Mouse (Mus musculus) induced T-regulatory cell, adult 2 months (primary cell): ENCODE data around the gene Soat2.

ENCODE experiments used
- DNase-seq: peaks from one replicate; pipeline ENCODE4 v3.0.0-alpha.2; 2012; ENCODE audit warnings: low read depth

Soat2 gene

GRCm38 (mm10) chr15:102191699-102192098, 41.4 kb downstream of the Soat2 start:
- no peak for DNase-seq

DNA sequence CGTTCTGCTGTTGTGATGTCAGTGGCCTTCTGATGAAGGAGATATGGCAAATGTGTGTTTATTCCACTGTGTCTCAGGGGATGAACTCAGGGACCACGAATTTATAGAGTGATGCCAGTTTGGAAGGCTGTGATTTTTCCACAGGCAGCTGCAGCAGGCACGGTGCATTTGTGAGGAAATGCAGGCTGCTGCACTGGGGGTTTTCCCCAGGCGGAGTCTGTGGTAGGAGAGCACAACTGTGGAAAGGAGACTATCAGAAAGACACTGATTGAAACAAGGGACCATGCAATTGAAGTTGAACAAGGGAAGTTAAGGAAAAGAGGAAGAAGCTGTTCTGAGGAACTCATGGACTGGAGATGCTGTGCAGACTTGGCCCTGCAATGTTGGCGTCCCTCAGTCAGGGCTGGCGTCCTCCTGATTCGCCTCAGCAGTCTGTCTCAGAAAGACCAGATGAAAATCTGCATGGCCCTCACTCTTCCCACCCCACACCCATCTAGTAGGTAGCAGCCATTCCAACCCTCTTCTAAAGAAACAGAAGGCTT, 42.0 kb downstream of the Soat2 start:
- no peak for DNase-seq

GRCm38 (mm10) chr15:102192820-102193386, 42.6 kb downstream of the Soat2 start:
- no peak for DNase-seq

DNA sequence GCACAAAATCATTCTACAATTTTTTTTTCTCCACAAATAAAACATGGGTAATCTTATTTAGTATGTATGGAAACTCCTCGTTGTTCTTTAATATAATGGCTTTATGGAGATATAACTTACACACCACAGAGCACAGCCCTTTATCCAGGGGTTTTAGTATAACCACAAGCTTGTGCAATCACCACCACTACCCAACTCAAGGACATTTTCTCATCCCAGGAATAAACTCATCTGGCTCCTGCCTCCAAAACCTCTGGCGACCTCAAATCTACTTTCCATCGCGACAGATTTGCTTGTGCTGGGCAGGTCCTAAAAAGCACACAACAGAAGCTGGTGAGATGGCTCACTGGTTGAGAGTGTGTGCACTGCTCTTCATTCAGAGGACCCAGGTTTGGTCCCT, 43.3 kb downstream of the Soat2 start:
- DNase-seq = no peak

GRCm38 (mm10) chr15:102194439-102194838, 44.1 kb downstream of the Soat2 start:
- DNase-seq = no peak

GRCm38 (mm10) chr15:102195373-102195772, 45.0 kb downstream of the Soat2 start:
- no peak for DNase-seq

DNA sequence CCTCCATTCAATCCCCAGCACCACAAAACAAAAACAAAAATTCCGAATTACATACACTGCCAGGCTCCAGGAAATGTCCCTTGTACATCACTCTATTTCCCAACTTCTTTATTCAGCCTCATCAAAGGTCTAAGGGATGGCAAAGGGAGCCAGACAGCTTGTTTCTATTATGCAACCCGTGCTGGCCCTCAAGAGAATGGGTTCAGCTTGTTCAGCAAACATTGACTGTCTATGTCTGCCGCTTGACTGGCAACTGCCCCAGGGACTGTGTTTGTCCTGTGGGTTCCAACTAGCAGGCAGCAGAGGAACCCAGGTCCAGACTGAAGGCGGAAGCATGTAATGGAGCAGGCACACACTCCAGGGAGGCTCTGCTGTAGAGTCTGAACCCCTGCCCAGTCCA, 48.5 kb downstream of the Soat2 start:
- no peak for DNase-seq

GRCm38 (mm10) chr15:102202971-102203834, 52.9 kb downstream of the Soat2 start, which contains the start of gene Zfp740:
Gene Zfp740 (plus strand): TSS chr15:102203249.
- DNase-seq = peak; percentile 96

DNA sequence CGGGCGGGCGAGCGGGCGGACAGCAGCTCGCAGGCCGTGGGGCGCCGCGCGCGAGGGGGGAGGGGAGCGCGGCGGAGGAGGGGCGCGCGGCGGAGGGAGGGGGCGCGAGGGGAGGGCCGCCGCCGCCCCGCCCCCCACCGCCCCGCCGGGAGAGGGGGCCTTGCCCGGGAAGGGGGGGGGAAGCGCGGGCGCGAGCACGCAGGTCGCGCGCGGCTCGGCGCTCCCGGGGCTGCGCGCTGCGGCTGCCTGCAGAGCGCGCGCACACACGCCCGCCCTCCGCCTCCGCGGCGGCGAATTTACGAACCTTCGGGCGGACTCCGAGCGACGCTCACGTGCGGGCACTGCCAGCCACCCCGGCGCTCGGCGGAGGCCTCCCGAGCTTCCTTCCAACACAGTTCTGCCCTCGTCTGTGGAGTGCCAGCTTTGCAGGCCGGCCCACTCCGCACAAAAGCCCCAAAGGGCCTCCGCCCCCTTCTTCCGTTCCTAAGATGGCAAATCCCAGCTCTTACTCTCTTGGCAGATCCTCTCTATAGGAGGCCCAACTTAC, 53.6 kb downstream of the Soat2 start:
- peak; percentile 80 for DNase-seq

DNA sequence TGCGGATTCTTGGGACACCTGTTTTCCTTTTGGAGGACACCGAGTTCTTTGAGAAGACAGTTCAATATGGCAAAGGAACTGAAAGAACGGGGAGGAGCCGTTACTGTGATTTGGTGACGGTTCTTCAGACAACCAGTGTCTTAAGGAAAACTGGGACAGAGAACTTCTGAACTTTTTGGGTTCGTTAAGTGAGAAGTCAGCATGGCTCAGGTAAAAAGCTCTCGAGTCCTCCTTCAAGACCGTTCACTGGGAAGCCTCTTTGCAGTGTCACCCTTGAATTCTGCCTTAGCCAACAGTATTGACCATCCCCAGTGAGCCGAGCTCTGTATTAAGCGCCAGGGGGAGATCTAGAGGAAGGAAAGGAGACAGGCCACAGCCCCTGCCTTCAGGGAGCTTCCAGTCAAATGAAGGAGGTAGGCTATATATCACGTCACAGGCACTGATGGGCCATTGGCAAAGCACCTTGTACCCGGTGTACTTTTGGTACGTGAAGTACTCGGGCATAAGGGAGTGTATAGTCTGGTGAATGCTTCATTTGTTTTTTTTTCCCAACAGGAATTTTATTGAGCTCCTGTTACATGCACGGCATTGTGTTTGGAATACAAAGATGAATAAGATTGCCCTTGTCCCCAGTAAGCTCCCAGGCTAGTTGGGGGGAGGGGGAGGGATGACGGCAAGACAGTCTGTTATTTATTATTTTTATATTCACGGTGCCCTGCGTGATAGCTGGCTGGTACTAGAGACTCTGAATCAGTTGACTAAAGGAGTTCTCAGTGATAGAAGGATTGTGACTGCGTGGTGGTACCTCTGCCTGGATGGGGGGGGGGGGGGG, 54.6 kb downstream of the Soat2 start, which contains the start of gene Csad:
TSS of gene Csad (minus strand) at position 51 of the 832 bp plus-strand sequence.
- no peak for DNase-seq

- DNase-seq = no peak
These were observed 55.5 kb downstream of the Soat2 start for GRCm38 (mm10) chr15:102205779-102206178.

DNA sequence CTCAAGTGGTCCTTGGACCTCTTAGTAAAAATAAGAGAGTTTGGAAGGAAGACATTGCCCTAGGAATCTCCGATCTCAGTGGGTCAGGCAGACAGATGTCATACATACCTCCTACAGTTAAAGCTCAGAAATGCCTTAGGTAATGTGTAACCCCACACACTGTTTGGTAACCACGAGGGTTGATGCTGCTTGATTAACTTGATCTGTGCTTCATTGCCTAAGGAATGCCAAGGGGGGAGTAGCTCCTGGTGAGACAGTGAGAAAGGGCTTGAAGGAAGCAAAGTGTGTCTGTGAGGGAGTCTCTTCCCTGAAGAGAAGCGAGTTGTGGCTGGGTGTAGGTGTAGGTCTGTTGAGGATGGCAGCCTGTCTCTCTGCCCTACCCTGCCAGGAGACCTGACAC, 57.0 kb downstream of the Soat2 start:
- DNase-seq = no peak

GRCm38 (mm10) chr15:102208092-102208561, 57.8 kb downstream of the Soat2 start:
- peak; percentile 62 for DNase-seq

GRCm38 (mm10) chr15:102209114-102209513, 58.8 kb downstream of the Soat2 start:
- no peak for DNase-seq

- DNase-seq = no peak
These were observed 60.5 kb downstream of the Soat2 start for GRCm38 (mm10) chr15:102210816-102211215.

DNA sequence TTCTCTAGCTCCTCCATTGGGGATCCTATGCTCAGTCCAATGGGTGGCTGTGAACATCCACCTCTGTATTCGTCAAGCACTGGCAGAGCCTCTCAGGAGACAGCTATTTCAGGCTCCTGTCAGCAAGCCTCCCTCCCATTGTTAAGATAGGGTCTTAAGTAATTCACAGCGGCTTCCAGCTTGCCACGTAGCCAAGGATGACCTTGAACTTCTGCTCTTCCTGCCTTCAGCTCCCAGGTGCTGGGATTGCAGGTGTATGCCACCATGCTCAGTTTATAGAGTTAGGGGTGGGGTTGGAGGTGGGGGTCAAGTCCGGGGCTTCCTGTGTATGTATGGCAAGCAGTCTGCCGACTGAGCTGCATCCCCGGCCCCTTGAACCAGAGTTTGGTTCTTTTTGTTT, 61.6 kb downstream of the Soat2 start:
- DNase-seq = no peak
